Mouse (Mus musculus) heart, embryonic 16.5 days (tissue): Measurements from ENCODE around the gene Zfp423. TPM values are rescaled to one million over a fixed set of nuclear protein-coding genes. Genes with fewer than 3 reads are reported as not detected.

Source experiments
- ATAC-seq: fragments of 200-750 bp; cut with Nextera tagmentation; replicated peaks from 2 replicates; pipeline ENCODE4 v1.8.0; 2017; ENCODE audit warnings: moderate number of reproducible peaks; ENCODE audit not compliant: insufficient read depth, low FRiP score; ENCODE audit errors: extremely low read depth
- H3K27ac ChIP-seq: fragments of 300-500 bp; sonication (generic); 2 replicates; pipeline ENCODE4 v1.5.1; 2014; ENCODE audit warnings: mild to moderate bottlenecking, low read length, control low read depth, moderate library complexity
- H3K27me3 ChIP-seq: fragments of 300-500 bp; sonication (generic); 2 replicates; pipeline ENCODE4 v1.6.1; 2014; ENCODE audit warnings: low read length, mixed read lengths; ENCODE audit not compliant: control insufficient read depth, insufficient read depth
- H3K36me3 ChIP-seq: fragments of 300-500 bp; sonication (generic); 2 replicates; pipeline ENCODE4 v1.6.1; 2014; ENCODE audit not compliant: control insufficient read depth, insufficient read depth
- H3K4me1 ChIP-seq: fragments of 300-500 bp; sonication (generic); 2 replicates; pipeline ENCODE4 v1.6.1; 2014; ENCODE audit warnings: low read length, mixed read lengths; ENCODE audit not compliant: control insufficient read depth, insufficient read depth
- H3K4me2 ChIP-seq: fragments of 300-500 bp; sonication (generic); 2 replicates; pipeline ENCODE4 v1.6.1; 2014; ENCODE audit warnings: low read depth, mild to moderate bottlenecking, control low read depth, low read length
- H3K4me3 ChIP-seq: fragments of 300-500 bp; sonication (generic); 2 replicates; pipeline ENCODE4 v1.5.1; 2014; ENCODE audit warnings: mild to moderate bottlenecking, control low read depth, low read length
- H3K9ac ChIP-seq: fragments of 300-500 bp; sonication (generic); 2 replicates; pipeline ENCODE4 v1.6.1; 2014; ENCODE audit warnings: low read length, control low read depth
- H3K9me3 ChIP-seq: fragments of 300-500 bp; sonication (generic); replicated peaks from 2 replicates; pipeline ENCODE4 v1.6.1; 2016; ENCODE audit warnings: low read length; ENCODE audit not compliant: control insufficient read depth
- WGBS: fragments of 180-500 bp; shearing (Covaris S2); extraction: QIAGEN DNeasy Blood & Tissue Kit; methylation state at CpG from one replicate; pipeline ENCODE4 v1.1.7; 2014; 5-methylcytosine and 5-hydroxymethylcytosine counted together
- polyA plus RNA-seq: library from polyadenylated mRNA; unstranded; fragments of >200 nt; fragmentation: Nextera tagmentation; extraction: Ambion mirVana; gene quantifications from 2 replicates; pipeline ENCODE4 v1.2.1, GENCODE M21; 2015

Gene Zfp423
- polyA plus RNA-seq, 1 experiment from 2014 or later: 3.1 TPM

DNA sequence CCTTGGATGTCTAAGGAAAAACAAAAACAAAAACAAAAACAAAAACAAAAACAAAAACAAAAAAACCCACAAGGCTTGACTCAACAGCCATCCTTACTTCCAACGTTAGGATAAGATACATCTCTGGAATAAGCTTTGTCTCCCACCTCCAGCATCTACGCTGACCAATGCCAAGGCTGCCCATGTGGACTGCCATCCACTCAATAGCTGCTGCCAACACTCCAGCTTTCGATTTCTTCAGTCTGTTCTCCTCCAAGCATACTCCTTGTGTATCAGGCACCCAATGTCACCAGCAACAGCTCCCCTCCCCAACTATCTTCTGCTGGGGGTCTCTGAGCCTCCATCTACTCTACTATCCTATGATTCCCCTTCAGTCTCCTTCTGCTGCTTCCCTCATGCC, 140.1 kb downstream of the Zfp423 start:
- H3K36me3 ChIP-seq: no peaks in the 10 kb centered on the region
- H3K9ac ChIP-seq: no peak overlapping the region
- H3K4me3 ChIP-seq: no peak overlapping the region
- H3K27ac ChIP-seq: no peak overlapping the region
- H3K27me3 ChIP-seq: no peaks in the 10 kb centered on the region
- no peaks in the 10 kb centered on the region for H3K9me3 ChIP-seq
- no peak overlapping the region for H3K4me2 ChIP-seq
- 84% methylated on average over 3 of the region's 3 CpGs for WGBS
- no peak for ATAC-seq
- H3K4me1 ChIP-seq: peaks cover 14% of the 10 kb centered on the region

DNA sequence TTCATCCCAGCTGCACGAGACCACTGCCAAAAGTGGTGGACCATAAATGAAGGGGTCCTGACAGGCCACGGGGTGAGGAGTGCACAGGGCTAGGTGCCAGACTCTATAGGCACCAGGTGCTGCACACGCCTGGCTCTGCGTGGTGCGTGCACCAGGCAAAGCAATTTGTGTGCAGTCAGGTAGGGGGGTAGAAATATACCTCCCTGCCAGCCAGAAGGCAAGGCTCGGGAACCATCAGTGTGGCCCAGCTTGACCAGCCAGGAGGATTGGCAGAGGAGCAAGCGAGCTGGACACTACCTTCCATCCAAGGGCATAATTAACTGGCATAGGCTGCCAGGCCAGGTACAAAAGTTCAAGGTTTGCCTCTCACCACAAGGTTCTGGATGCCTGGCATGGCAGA, 140.9 kb downstream of the Zfp423 start:
- Histone ChIP-seq H3K4me2 (no peak overlapping the region), H3K27ac (no peak overlapping the region), H3K4me1 (peaks cover 14% of the 10 kb centered on the region), H3K9me3 (no peaks in the 10 kb centered on the region), H3K36me3 (no peaks in the 10 kb centered on the region), H3K4me3 (no peak overlapping the region), H3K27me3 (no peaks in the 10 kb centered on the region), H3K9ac (no peak overlapping the region)
- no peak for ATAC-seq
- 83% methylated on average over 7 of the region's 7 CpGs for WGBS

DNA sequence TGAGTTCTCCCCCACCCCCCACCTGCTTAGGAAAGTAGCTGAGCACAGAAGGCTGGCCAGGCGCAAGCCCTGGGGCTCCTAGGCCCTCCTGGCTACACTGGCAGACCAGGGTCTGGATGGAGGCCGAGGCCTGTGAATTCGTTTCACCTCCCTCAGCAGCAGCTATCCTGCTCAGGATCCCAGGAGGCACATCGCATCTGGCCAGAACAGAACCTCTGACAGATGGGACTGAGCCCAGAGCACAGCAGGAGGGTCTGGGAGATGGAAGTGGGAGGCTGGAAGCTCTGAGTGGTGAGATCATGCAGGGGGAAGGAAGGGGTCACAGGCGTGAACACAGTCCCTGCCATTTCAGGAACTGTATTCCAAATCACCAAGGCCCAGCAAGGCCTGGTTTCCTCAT, 143.3 kb downstream of the Zfp423 start:
- Histone ChIP-seq H3K4me1 (no peaks in the 10 kb centered on the region; the same call in 1 of the 2 replicates), H3K4me3 (no peak overlapping the region), H3K27me3 (no peaks in the 10 kb centered on the region), H3K9ac (no peak overlapping the region), H3K9me3 (no peaks in the 10 kb centered on the region), H3K4me2 (no peak overlapping the region), H3K27ac (no peak overlapping the region), H3K36me3 (no peaks in the 10 kb centered on the region)
- 55% methylated on average over 5 of the region's 5 CpGs for WGBS
- 0 out of 2 replicates have a peak, but pooled peaks have one; percentile 24 for ATAC-seq

DNA sequence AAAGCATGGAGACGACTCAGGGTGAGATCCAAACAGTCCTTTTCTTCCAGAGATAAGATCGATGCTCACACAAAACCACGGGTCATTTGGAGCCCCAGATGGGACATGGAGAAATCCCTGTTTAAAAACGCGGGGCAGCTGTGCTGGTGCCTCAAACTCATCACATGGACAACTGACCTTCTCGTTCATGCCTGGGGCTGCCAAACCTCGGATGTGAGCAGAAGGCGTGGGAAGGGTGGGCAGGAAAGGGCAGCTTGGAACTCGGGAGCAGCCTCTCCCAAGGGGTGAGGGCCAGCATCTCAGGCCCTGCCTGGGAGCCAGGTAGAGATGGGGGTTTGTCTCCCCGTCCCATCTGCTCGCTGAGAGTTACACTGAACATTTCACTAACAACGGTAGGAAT, 146.7 kb downstream of the Zfp423 start:
- H3K9me3 ChIP-seq: no peaks in the 10 kb centered on the region
- H3K27me3 ChIP-seq: no peaks in the 10 kb centered on the region
- H3K36me3 ChIP-seq: no peaks in the 10 kb centered on the region
- no peaks in the 10 kb centered on the region; the same call in 1 of the 2 replicates for H3K4me1 ChIP-seq
- H3K9ac ChIP-seq: no peak overlapping the region
- no peak overlapping the region for H3K27ac ChIP-seq
- no peak for ATAC-seq
- 60% methylated on average over 12 of the region's 12 CpGs for WGBS
- H3K4me3 ChIP-seq: no peak overlapping the region
- H3K4me2 ChIP-seq: no peak overlapping the region

DNA sequence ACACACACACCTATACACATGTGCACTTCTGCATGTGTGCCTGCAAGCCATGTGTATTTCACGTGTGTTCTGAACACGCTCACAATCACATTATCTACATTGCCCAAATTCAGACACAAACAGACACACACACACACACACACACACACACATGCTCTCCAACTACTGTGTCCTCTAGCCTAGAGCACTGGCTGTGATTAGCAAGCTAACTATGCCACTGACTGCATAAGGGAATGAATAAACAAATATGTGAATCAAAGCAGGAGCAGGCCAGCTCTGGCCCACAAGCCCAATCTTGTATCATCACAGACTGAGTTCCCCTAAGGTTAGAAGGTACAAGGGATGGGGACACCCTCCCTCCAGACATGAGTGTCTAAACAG, 147.3 kb downstream of the Zfp423 start:
- H3K9ac ChIP-seq: no peak overlapping the region
- H3K4me3 ChIP-seq: no peak overlapping the region
- 83% methylated on average over 2 of the region's 2 CpGs for WGBS
- H3K9me3 ChIP-seq: no peaks in the 10 kb centered on the region
- no peaks in the 10 kb centered on the region; the same call in 1 of the 2 replicates for H3K4me1 ChIP-seq
- H3K27ac ChIP-seq: no peak overlapping the region
- H3K36me3 ChIP-seq: no peaks in the 10 kb centered on the region
- H3K27me3 ChIP-seq: no peaks in the 10 kb centered on the region
- no peak for ATAC-seq
- H3K4me2 ChIP-seq: no peak overlapping the region

DNA sequence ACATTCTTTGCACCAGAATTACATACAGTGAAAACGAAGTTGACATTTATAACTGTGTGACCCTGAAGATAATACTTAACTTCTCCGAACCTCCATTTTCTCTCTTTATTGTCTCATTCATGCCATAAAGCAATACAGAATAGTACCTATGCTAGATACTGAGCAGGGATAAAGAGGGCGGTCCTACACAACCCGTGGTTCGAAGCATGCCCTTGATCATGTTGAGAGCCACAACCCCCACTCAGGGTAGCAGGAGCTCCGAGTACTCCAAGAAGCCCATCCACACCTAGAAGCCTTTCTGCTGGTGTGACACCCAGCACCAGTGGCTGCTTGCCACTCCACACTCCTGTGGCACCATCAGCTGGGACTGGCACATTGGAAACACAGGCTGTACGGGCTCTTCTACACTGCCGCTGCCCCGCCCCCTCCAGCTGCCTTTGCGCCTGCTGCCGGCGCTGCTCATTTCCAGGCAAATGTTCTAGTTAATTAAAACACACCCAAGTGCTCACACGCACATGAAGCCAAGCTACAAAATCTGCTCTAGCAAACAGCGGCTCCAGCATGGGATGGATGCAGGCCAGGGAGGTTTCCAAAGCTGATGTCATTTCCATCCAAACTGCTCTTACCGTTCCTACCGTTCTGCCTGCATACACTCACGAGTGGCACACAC, 147.9 kb downstream of the Zfp423 start:
- Histone ChIP-seq H3K27me3 (no peaks in the 10 kb centered on the region), H3K36me3 (no peaks in the 10 kb centered on the region), H3K9ac (no peak overlapping the region), H3K4me2 (no peak overlapping the region), H3K9me3 (no peaks in the 10 kb centered on the region), H3K27ac (no peak overlapping the region), H3K4me3 (no peak overlapping the region), H3K4me1 (no peaks in the 10 kb centered on the region; the same call in 1 of the 2 replicates)
- no peak for ATAC-seq
- WGBS: 74% methylated on average over 17 of the region's 17 CpGs

DNA sequence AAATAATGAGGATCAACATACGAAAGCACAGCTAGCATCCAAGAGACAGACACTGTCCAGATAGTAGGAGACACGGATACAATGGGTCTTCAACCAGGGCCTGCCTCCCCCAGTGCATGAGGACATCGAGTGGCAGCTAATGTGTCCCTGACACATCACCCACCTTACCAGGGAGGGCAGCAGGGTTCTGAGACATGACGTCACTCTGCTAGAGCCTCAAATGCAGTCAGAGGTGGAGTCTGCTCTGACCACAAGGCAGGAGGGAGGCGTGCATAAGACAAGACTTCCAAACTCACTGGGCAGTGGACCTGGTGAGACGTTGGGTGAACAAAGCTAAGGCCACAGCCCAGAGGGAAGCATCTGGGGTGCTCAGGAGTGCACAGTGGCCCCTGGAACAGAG, 148.6 kb downstream of the Zfp423 start:
- no peaks in the 10 kb centered on the region for H3K27me3 ChIP-seq
- no peak for ATAC-seq
- 57% methylated on average over 6 of the region's 6 CpGs for WGBS

DNA sequence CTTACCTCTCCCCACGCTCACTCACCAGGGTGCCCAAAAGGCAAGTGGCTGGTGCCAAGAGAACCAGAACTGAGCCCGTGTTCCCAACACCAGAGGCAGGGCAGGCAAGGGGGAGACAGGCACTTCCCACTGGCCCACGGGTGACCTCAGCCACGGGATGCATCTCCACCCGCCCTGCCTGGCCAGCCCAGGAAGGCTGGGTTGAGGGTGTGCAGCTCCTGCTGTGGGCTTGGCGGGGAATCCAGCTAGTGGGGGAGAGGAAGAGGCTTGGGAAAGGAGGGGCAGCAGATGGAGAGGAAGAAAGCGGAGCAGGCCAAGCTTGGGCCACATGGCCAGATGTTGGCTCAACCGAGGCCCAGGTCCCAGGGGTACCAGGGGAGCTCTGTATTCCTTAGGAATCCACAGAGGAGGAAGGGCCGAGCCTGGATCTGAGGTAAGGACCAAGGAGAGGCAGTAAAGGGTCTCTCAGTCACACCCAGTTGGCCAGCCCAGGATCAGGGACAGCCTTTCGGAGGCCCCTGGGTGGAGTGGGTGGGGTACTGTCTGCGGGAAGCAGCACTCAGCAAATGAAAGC, 155.0 kb downstream of the Zfp423 start:
- Histone ChIP-seq H3K27ac (no peak overlapping the region; the same call in 1 of the 2 replicates), H3K27me3 (no peaks in the 10 kb centered on the region), H3K9ac (no peak overlapping the region), H3K4me1 (peaks cover 11% of the 10 kb centered on the region), H3K4me2 (peak overlapping the region; percentile 3; the same call in 1 of the 2 replicates), H3K4me3 (no peak overlapping the region), H3K36me3 (no peaks in the 10 kb centered on the region), H3K9me3 (no peaks in the 10 kb centered on the region)
- WGBS: 41% methylated on average over 11 of the region's 11 CpGs
- peak; percentile 64 for ATAC-seq

More for the DNA sequence above, 148.6 kb downstream of the Zfp423 start:
- Histone ChIP-seq H3K4me3 (no peak overlapping the region), H3K36me3 (no peaks in the 10 kb centered on the region), H3K4me2 (no peak overlapping the region), H3K9me3 (no peaks in the 10 kb centered on the region), H3K9ac (no peak overlapping the region), H3K4me1 (no peaks in the 10 kb centered on the region; the same call in 1 of the 2 replicates), H3K27ac (no peak overlapping the region)

DNA sequence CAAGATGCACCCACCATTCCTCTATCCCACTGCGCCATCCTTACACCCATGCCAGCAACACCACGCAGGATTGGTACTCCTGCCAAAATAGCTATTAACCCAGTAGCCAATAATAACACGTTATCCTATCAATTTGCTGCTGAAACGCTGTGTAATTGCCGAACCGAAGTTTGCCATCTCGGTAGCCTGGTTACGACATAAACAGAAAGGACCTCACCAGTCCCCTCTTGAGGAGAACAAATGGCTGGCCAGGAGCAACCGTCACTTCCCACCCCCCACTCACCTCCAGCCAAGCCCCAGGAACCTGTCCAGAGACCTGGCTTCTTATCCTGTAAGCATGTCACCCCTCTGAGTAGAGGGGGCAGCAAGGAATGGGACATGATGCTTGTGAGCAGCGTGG, 156.0 kb downstream of the Zfp423 start:
- WGBS: 53% methylated on average over 10 of the region's 10 CpGs
- ATAC-seq: no peak
- Histone ChIP-seq H3K27me3 (no peaks in the 10 kb centered on the region), H3K9me3 (no peaks in the 10 kb centered on the region), H3K27ac (no peak overlapping the region), H3K4me2 (no peak overlapping the region), H3K4me3 (no peak overlapping the region), H3K4me1 (peaks cover 11% of the 10 kb centered on the region), H3K9ac (no peak overlapping the region), H3K36me3 (no peaks in the 10 kb centered on the region)
